Mouse (Mus musculus) retina, postnatal 1 day (tissue): ENCODE results near the gene Uprt.

Experiments
- DNase-seq: peaks from one replicate; pipeline ENCODE4 v3.0.0-alpha.2; 2012

Gene Uprt

DNA sequence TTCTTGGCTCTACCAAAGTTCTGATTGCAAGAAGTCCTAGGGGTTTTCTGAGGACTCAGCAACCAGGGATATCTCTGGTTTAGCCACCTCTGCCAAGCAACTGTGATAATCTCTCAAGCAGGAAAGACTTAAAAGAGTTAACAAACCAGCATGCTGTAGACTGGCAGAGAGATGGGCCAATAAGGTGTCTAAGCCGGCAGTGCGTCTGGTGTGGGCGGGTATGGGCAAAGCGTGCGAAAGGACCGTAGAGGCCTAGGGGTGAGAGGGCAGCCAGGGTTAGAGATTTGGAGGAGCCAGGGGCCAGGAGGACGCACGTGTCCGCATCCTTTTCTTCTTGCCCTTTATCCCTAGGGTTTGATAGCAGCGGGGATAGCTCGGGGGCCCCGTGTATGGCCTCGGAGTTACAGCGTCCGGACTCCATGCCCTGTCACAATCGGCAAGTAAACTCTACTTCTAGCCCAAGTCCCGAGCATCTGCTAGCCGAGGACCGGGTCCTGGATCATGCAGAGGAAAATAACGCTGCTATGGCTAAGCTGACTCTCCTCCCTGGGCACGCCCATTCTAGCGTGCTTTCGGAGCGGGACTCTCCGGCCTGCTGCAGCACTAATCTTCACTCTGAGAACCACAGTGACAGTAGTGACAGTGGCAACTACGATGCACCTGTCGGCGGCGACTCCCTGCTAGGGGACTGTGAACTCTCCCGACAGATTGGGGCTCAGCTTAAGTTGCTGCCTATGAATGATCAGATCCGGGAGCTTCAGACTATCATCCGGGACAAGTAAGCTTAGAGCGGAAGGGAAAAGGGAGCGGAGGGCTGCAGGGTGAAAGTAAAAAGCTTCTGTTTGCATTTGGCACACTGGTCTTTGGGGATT lies at the start of gene Uprt:
Uprt (plus strand) TSS at position 247 of the 872 bp plus-strand sequence.
- peak; percentile 90 for DNase-seq

DNA sequence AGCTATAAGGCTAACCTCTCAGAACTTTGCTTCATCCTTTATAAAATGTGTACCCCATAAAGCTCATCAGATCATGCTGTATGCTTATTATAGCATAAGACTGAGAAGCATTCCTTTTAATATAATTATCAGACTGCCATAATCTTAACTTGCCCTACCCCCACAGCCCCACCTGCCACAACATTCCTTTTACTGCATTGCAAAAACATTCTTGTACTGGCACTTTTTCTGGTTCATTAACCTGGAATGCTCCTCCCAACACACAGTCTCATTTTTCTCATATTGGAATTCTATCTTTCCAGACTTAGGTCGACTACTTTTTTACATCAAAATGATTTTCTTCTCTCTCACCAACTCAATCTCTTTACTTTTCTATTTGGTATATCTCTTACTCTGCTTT lies 49.2 kb upstream of the Uprt start:
- peak; percentile 2 for DNase-seq

DNA sequence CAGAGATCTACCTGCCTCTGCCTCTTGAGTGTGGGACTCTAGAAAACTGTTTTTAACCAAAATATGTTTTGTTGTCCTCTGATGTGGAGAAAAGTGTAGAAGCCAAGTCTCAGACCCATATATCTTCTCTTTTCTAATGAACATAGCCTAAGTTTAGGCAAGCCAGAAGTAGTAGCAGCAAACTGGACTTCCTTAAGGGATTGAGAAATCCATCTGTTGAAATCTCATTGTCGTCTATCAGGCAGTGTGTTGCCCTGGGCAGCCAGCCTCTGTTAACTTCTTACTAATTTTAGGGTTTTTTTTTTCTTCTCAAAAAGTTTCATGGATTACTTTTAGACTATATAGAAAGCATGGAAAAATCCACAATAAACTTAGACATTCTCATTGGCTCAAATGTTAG lies 30.2 kb upstream of the Uprt start:
- DNase-seq: no peak

DNA sequence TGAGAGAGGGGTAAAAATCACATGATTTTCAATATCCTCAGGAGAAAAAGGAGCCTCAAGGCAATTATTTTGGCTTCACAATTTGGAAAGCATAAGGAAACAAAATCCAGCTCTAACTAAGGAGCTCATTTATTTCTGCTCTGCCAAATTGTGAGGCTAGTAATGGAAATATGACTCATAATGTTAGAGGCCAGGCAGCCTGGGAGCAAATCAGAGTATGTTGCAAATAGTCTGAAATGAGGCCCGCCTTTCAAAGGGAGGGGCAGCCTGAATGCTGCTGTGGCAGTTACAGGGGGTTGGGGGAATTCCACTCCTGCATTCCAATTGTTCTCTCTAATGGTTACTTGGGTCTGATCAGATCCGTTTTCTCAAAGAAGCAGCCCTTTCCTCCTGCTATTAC lies 20.9 kb upstream of the Uprt start:
- no peak for DNase-seq

DNA sequence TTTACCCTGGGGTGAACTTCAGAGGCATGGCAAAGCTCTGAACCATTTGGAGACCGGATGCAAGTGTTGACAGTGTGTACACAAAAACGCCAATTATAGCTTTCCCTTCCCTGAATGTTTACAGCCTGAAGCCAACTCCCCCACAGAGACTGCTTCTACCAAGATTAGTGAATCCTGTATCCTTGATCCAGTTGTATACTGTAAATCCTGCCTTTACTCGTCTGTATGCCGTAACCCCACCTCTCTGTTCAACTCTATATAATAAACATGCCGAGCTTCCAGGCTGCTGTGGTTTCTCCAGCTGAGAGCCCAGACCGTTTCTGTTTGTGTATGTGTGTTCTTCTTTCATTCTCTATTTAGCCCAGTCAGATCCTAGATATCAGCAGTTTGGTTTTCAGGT lies 18.2 kb upstream of the Uprt start:
- no peak for DNase-seq

DNA sequence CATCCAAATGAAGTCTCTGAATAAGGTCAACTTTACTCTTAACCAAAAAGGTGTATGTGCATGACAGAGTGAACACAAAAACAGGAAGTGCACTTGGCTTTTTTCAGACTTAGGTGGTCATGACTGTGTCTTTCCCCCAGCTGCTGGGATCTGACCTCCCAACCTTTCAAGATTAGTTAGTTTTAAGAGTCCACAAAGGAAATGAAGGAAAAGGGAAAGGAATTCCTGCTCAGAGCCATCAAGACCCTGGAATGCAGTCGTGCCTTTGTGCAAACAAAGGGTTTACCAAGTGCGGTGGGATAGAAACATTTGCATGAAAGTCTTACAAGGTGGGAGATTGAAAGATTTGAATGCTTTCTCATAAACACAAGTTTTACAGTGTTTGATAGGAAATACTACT lies 4.6 kb upstream of the Uprt start:
- DNase-seq: no peak

DNA sequence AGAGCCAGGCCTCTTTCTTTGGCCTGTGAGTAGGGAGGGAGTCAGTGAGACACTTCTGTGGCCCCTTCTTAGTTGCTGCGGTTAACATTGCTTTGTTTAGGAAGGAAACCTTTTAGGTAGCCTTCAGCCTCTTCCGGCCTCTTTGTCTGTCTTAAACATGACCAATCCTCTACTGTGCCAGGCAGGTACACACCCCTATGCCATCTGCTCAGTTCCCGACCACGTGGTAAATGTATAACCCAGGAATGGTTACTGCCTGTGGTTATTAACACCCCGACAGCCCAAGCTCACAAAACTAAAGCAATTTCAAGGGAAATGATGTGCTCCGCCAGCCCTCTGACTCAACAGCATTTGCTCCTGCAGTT lies 808 bp downstream of the Uprt start:
- DNase-seq: no peak

DNA sequence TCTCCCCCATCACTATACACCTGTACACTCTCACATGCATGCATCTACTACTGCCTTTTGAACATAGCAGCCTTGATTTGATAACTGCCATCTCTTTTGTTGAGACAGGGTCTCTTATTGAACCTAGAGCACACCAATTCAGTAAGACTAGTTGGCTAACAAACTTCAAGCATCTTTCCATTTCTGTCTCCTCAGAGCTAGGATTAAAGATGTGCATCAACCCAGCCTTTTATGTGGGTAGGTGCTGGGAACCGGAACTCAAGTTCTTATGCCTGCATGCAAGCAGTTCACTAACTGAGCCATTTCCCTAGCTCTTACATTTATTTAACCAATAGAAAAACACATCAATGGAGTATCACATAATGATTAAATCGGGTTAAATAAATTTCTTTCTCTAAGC lies 3.0 kb downstream of the Uprt start:
- DNase-seq: no peak

DNA sequence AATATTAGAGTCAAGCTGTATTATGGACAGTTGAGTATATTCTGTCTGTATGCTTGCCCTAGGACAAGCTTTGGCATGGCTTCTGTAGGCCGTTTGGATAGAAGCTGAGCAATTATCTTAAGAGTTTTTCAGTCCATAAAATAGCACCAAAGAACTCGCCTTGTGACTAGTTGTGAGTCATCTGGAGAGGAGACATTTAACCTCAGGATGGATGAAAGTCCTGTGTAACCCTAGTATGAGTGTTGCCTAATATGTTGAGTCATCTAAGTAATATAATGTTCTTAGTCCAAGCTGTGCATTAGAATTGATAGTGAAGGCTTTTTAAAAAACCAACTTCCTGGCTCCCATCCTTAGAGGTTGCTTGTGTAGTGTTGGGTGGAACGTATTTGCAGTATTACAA lies 5.4 kb downstream of the Uprt start:
- DNase-seq: no peak

DNA sequence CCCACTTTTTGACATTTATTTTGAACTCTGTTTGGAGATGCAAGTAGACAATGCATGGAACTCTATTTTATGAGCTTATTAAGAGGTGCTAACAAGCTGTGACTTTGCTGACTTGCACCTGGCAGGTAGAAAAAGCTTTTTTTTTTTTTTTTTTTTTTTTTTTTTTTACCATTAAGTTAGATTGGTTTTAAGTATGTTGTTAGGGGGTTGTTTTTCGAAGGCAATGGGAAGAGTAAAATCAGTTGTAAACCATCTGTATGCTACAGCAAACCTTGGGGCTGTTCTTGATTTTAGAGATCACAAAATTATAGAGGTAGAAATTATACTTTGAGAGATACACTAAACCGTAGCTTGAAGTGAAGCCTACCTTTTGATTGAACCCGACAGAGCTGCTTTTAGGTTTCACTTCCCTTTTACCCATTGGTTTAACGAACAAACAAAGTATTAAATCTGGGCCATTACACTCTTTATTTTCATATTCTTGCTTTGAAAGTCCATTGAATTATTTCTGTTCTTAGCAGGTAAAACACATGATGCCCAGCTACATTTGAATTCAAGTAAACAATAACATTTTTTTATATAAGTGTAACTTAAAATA lies 6.4 kb downstream of the Uprt start:
- no peak for DNase-seq

DNA sequence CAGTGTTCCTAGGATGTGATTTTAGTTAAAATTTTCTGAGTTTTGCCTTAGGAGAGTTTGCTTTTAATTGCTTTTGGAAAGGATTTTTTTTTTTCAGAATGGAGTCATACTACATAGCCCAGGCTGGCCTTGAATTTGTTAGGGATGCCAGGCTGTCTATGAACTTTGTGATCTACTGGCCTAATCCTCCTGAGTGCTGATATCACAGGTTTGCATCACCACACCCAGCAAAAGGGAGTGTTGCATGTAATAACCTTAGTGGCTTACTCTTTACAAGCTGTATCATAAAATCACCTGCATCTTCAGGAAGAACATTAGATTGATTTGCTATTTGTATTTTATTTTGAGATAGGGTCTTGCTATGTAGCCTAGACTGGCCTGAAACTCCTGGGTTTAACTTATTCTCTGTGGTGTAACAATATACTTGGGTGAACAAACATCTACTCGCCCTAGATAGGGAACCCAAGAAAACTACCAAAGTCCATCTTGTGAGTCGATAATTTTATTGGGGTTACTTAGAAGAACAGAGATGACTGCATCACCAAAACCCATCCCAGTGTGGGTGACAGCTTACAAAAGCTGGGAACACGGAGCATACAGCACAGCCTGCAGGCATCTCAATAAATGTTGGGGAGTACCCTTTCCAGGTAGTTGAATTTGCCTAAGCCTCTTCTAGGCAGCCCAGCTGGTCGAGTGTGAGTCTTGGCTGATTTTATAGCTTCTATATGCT lies 7.2 kb downstream of the Uprt start:
- DNase-seq: no peak

DNA sequence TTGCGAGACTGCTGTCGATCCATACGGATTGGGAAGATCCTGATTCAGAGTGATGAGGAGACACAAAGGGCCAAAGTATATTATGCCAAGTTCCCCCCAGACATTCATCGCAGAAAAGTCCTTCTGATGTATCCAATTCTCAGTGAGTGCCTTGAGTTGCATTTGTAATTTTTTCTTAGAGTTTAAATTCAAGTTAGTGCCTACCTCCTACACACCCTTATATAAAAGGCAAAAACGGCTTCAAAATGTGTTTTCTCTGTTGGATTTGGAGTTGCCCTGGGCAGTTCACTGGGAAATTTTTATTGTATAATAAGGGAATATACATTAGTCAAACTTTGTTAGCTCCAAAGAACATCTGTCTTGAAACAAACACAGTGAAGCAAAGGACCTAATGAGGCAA lies 19.1 kb downstream of the Uprt start:
- no peak for DNase-seq

DNA sequence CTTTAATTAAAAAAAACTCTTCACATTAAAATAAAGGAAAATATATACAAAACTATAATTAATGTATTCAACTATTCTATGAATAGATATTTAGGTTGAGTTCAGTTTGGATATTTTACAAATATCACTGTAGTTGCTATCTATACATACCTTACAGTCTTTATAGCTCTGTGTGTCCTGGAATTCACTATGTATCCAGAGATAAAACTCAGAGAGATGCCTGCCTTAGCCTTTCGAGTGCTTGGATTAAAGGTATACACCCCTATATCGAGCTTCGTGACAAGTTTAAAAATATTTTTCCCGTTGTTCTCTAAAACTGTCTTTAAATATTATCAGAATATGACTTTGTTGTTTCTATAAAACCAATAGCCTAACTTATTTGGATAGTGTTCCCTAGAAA lies 60.0 kb downstream of the Uprt start:
- DNase-seq: no peak

DNA sequence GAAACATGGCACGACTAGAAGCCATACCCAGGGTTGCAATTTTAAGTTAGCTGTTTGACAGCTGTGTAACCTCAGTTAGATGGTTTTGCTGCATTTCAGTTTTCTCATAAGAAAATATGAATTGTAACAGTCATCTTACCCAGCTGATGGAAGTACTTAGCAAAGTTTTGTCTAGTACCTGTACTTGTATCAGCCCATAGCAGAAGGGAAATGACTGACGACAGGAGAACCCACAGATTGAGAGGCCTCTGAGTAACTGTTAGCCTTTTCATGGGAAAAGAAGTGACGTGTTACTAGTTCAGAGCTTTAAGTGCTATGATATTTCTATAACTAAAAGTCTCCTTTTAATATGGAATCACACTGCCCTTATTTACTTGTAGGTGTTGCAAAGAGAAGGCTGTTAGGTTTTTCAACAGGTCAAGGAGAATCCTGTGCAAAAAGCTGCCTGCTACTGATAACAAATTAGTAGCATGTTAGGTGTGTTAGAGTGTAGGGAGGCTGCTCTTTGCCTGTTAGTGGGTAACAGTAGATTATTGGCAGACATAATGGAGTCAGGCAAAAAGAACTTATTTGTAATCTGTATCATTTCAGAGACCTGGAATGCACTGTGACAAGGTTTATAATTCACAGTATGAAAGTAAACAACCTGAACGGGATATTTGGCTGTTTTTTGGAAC lies 61.4 kb downstream of the Uprt start:
- no peak for DNase-seq

DNA sequence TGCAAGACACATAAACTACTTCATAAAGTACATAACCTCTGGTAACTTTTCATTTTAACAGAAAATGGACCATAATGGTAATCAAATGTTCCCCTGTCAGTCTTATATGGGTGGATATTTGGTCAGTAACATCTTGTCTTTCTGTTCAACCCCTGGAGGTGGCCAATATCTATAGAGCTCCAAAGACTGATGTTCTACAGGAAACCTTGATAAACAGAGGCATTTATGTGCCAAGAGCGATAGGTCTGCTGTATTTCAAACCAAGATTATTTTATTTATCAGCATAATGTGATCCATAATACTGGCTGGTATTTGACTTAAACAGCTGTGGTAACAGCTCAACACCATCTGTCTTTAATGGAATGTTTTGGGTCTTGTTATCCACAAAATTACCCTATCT lies 62.7 kb downstream of the Uprt start:
- DNase-seq: no peak
